Mouse (Mus musculus): Measurements from ENCODE around the gene Nat10. TPM values are rescaled to one million over a fixed set of nuclear protein-coding genes. Genes with fewer than 3 reads are reported as not detected.

The Nat10 gene
- total RNA-seq, 2 experiments from 2014 or later: 12.7 to 13.7 TPM

GRCm38 (mm10) chr2:103675391-103675790 is 85.7 kb downstream of the Nat10 start:
- intact Hi-C loops (cut with DNase I): no loop called here
- no peak for DNase-seq (ENCODE audit: low spot score)

- intact Hi-C loops (cut with DNase I): no loop called here
- DNase-seq (ENCODE audit: low spot score): no peak
These were observed 87.5 kb downstream of the Nat10 start for GRCm38 (mm10) chr2:103673609-103674008.

GRCm38 (mm10) chr2:103672573-103673119 is 88.4 kb downstream of the Nat10 start:
- no peak for DNase-seq (ENCODE audit: low spot score)
- intact Hi-C loops (cut with DNase I): no loop called here

Other genes with a start within 250 kb of the Nat10 start
- gene Abtb2, start 195.0 kb downstream of the Nat10 start, total RNA-seq (2021): 10 to 100 TPM; 23.2 to 26.2 TPM
- gene Caprin1, start 36.4 kb upstream of the Nat10 start, total RNA-seq (2021): 100 to 1,000 TPM; 197 to 217 TPM
- gene Lmo2, start 196.7 kb upstream of the Nat10 start, total RNA-seq (2021): 10 to 100 TPM; 19.3 to 19.8 TPM

All from heart, postnatal 25 days (tissue).